Mouse (Mus musculus) testis, postnatal 14 days (tissue): Measurements from ENCODE around the gene Siah2.

Experiments
- DNase-seq: peaks from one replicate; pipeline ENCODE4 v3.0.0; 2021; ENCODE audit warnings: low spot score

The Siah2 gene

DNA sequence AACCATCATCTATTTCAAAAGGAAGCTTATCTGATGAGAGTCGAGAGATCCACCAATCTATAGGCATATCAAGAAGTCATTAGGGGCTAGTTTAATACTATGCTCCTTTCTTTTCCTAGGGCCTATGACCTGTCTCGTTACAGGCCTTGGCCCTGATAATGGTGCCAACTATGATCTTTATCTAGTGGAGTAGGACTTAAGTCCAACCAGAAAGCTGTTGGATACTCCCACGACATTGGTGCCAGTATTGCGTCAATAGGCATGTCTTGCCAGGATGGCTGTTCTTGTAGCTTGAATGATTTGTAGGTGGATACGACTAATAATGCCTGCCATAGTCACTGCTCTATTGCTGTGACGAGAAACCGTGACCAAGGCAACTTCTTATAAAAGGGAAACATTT is 28.2 kb downstream of the Siah2 start:
- no peak for DNase-seq

DNA sequence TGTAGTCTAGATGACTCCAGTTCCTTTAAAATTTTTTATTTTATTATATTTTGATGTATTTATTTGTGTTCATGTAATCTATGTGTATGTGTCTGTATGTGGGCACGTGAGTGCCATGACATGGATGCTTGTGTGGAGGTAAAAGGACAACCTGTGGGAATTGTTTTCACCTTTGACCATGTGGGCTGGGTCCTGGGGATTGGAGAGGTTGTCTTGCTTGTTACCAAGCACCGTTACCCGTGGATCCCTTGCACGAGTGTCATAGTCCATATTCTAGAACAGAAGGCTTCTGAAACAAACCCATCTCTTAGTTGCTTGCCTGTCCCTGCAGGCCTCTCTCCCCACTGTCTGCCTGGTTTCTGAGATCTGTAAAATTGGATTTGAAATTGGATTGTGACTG is 31.6 kb downstream of the Siah2 start:
- no peak for DNase-seq

- DNase-seq, result peak; percentile 32
These were observed 34.8 kb downstream of the Siah2 start for GRCm38 (mm10) chr3:58657356-58657755.

GRCm38 (mm10) chr3:58655362-58656130 is 36.7 kb downstream of the Siah2 start:
- peak; percentile 47 for DNase-seq

DNA sequence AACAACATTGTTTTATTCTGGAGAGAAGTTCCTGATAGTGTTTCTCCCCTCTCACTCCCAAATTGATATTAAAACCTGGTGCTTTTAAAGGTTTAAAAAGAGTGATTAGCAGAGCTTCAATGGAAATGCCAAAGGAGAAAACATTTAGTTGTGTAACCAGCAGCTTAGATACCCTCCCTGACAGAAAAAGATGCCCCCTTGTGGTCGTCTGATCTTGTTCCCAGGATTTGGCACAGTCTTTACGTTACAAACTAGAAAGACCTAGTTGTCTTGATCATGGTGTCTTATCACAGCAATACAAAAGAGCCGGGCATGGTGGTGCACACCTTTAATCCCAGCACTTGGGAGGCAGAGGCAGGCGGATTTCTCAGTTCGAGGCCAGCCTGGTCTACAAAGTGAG is 38.3 kb downstream of the Siah2 start:
- no peak for DNase-seq

- no peak for DNase-seq
These were observed 41.9 kb downstream of the Siah2 start for GRCm38 (mm10) chr3:58650328-58650727.

GRCm38 (mm10) chr3:58647179-58647578 is 45.0 kb downstream of the Siah2 start:
- DNase-seq, result no peak

DNA sequence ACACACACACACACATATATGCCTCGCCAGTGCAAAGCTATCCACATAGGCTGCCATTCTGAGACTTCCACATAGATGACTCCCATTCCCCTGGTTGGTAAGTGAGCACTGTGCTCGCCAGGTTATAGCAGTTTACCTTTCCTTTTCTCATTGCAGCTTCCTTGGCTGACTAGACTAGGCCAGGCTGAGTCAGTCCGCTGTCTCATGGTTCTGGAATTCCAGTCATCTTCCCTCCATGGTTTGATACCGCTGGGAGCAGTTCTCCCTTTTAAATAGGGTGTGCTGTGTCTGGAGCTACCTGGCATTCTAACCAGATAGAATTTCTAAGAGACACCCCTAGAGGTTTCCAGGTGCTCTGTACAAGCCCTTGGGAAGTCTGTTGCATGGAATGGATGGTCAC is 46.0 kb downstream of the Siah2 start:
- DNase-seq, result no peak

GRCm38 (mm10) chr3:58636406-58637295 is 55.5 kb downstream of the Siah2 start, which contains the start of gene Erich6:
Gene Erich6, minus strand, starts transcription at chr3:58637207.
- peak; percentile 53 for DNase-seq

- DNase-seq, result no peak
These were observed 60.5 kb downstream of the Siah2 start for GRCm38 (mm10) chr3:58631693-58632092.

DNA sequence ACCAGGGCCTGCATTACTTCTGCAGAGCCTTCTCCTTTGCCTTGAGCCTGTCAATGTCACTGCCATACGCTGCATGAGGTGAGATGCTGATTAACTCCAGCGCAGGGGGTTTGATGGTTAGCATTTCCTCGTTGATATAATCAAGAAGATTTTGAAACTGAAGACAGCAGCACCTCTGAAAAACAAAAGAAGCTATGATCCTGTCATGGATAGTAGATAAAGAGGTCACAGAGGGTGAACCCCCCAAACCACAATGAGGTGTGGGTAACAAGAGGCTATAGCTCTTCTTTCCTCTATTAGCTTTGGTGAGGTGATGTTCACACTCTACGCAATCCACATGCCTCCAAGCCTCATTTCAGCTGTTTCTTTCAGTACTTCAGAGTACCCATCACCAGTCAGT is 67.2 kb downstream of the Siah2 start:
- DNase-seq, result no peak
